Mouse (Mus musculus) heart, embryonic 16.5 days (tissue): ENCODE measurements around the gene Olfr392. TPM values are rescaled to one million over a fixed set of nuclear protein-coding genes. Genes with fewer than 3 reads are reported as not detected.

Source experiments
- ATAC-seq: fragments of 200-750 bp; cut with Nextera tagmentation; replicated peaks from 2 replicates; pipeline ENCODE4 v1.8.0; 2017; ENCODE audit warnings: moderate number of reproducible peaks; ENCODE audit not compliant: insufficient read depth, low FRiP score; ENCODE audit errors: extremely low read depth
- H3K27ac ChIP-seq: fragments of 300-500 bp; sonication (generic); 2 replicates; pipeline ENCODE4 v1.5.1; 2014; ENCODE audit warnings: mild to moderate bottlenecking, low read length, control low read depth, moderate library complexity
- H3K27me3 ChIP-seq: fragments of 300-500 bp; sonication (generic); 2 replicates; pipeline ENCODE4 v1.6.1; 2014; ENCODE audit warnings: low read length, mixed read lengths; ENCODE audit not compliant: control insufficient read depth, insufficient read depth
- H3K36me3 ChIP-seq: fragments of 300-500 bp; sonication (generic); 2 replicates; pipeline ENCODE4 v1.6.1; 2014; ENCODE audit not compliant: control insufficient read depth, insufficient read depth
- H3K4me1 ChIP-seq: fragments of 300-500 bp; sonication (generic); 2 replicates; pipeline ENCODE4 v1.6.1; 2014; ENCODE audit warnings: low read length, mixed read lengths; ENCODE audit not compliant: control insufficient read depth, insufficient read depth
- H3K4me2 ChIP-seq: fragments of 300-500 bp; sonication (generic); 2 replicates; pipeline ENCODE4 v1.6.1; 2014; ENCODE audit warnings: low read depth, mild to moderate bottlenecking, control low read depth, low read length
- H3K4me3 ChIP-seq: fragments of 300-500 bp; sonication (generic); 2 replicates; pipeline ENCODE4 v1.5.1; 2014; ENCODE audit warnings: mild to moderate bottlenecking, control low read depth, low read length
- H3K9ac ChIP-seq: fragments of 300-500 bp; sonication (generic); 2 replicates; pipeline ENCODE4 v1.6.1; 2014; ENCODE audit warnings: low read length, control low read depth
- H3K9me3 ChIP-seq: fragments of 300-500 bp; sonication (generic); replicated peaks from 2 replicates; pipeline ENCODE4 v1.6.1; 2016; ENCODE audit warnings: low read length; ENCODE audit not compliant: control insufficient read depth
- WGBS: fragments of 180-500 bp; shearing (Covaris S2); extraction: QIAGEN DNeasy Blood & Tissue Kit; methylation state at CpG from one replicate; pipeline ENCODE4 v1.1.7; 2014; 5-methylcytosine and 5-hydroxymethylcytosine counted together
- polyA plus RNA-seq: library from polyadenylated mRNA; unstranded; fragments of >200 nt; fragmentation: Nextera tagmentation; extraction: Ambion mirVana; gene quantifications from 2 replicates; pipeline ENCODE4 v1.2.1, GENCODE M21; 2015

Olfr392 gene
- polyA plus RNA-seq: not detected in 2 replicates

GRCm38 (mm10) chr11:73816949-73817348 lies at the start of gene Olfr392:
Gene Olfr392 (minus strand): TSS chr11:73817049.
- H3K9ac ChIP-seq: no peak within 1 kb of the TSS
- no peaks in the 10 kb centered on the region; the same call in 1 of the 2 replicates for H3K9me3 ChIP-seq
- H3K4me1 ChIP-seq: no peaks in the 10 kb centered on the region
- H3K4me3 ChIP-seq: no peak within 1 kb of the TSS
- H3K4me2 ChIP-seq: no peak within 1 kb of the TSS
- H3K27ac ChIP-seq: no peak within 1 kb of the TSS
- no peak for ATAC-seq
- WGBS: 86% methylated on average over 1 of the region's 1 CpGs
- H3K27me3 ChIP-seq: no peaks in the 10 kb centered on the region
- H3K36me3 ChIP-seq: no peaks in the 10 kb centered on the region

GRCm38 (mm10) chr11:73851354-73851753 lies 34.5 kb upstream of the Olfr392 start, which contains the start of gene Olfr393:
Gene Olfr393 (minus strand): TSS chr11:73851454.
- Histone ChIP-seq H3K27ac (no peak within 1 kb of the TSS), H3K4me1 (no peaks in the 10 kb centered on the region), H3K27me3 (no peaks in the 10 kb centered on the region), H3K4me3 (no peak within 1 kb of the TSS), H3K9me3 (no peaks in the 10 kb centered on the region), H3K36me3 (no peaks in the 10 kb centered on the region), H3K9ac (no peak within 1 kb of the TSS), H3K4me2 (no peak within 1 kb of the TSS)
- ATAC-seq: no peak

- H3K9me3 ChIP-seq: 0 out of 2 replicates have a peak, but pooled peaks cover 2% of the 10 kb centered on the region
- no peaks in the 10 kb centered on the region for H3K36me3 ChIP-seq
- H3K4me1 ChIP-seq: no peaks in the 10 kb centered on the region
- no peak within 1 kb of the TSS for H3K27ac ChIP-seq
- WGBS: 26% methylated on average over 1 of the region's 1 CpGs
- H3K4me2 ChIP-seq: no peak within 1 kb of the TSS
- H3K4me3 ChIP-seq: no peak within 1 kb of the TSS
- ATAC-seq: no peak
- no peak within 1 kb of the TSS for H3K9ac ChIP-seq
- H3K27me3 ChIP-seq: no peaks in the 10 kb centered on the region
Measured at GRCm38 (mm10) chr11:73802952-73803351, 13.9 kb downstream of the Olfr392 start, which contains the start of gene Olfr391-ps. Gene Olfr391-ps (minus strand): TSS chr11:73803052.

GRCm38 (mm10) chr11:73782664-73783063 lies 34.2 kb downstream of the Olfr392 start, which contains the start of gene Olfr390:
Gene Olfr390 (plus strand): TSS chr11:73782964.
- Histone ChIP-seq H3K36me3 (no peaks in the 10 kb centered on the region), H3K4me3 (no peak within 1 kb of the TSS), H3K27ac (no peak within 1 kb of the TSS), H3K9ac (no peak within 1 kb of the TSS), H3K9me3 (peaks cover 4% of the 10 kb centered on the region; the same call in 1 of the 2 replicates), H3K4me2 (no peak within 1 kb of the TSS), H3K27me3 (no peaks in the 10 kb centered on the region), H3K4me1 (no peaks in the 10 kb centered on the region)
- 66% methylated on average over 1 of the region's 1 CpGs for WGBS
- no peak for ATAC-seq

GRCm38 (mm10) chr11:73780613-73781012 lies 36.2 kb downstream of the Olfr392 start, which contains the start of gene Olfr389:
Gene Olfr389 (minus strand): TSS chr11:73780713.
- no peak within 1 kb of the TSS for H3K27ac ChIP-seq
- H3K9me3 ChIP-seq: no peaks in the 10 kb centered on the region
- H3K36me3 ChIP-seq: no peaks in the 10 kb centered on the region
- H3K4me1 ChIP-seq: no peaks in the 10 kb centered on the region
- no peak for ATAC-seq
- H3K4me3 ChIP-seq: no peak within 1 kb of the TSS
- 75% methylated on average over 1 of the region's 1 CpGs for WGBS
- no peak within 1 kb of the TSS for H3K9ac ChIP-seq
- H3K27me3 ChIP-seq: no peaks in the 10 kb centered on the region
- no peak within 1 kb of the TSS for H3K4me2 ChIP-seq

Other genes with a start within 250 kb of the Olfr392 start
- not detected in 2 replicates for gene Olfr385, start 224.0 kb downstream of the Olfr392 start, polyA plus RNA-seq
- not detected in 2 replicates for gene Olfr384, start 218.5 kb downstream of the Olfr392 start, polyA plus RNA-seq
- not detected in 2 replicates for gene Zfp735, start 128.3 kb downstream of the Olfr392 start, polyA plus RNA-seq
- gene Olfr389, start 36.3 kb downstream of the Olfr392 start, polyA plus RNA-seq: not detected in 2 replicates
- not detected in 2 replicates for gene Olfr390, start 34.1 kb downstream of the Olfr392 start, polyA plus RNA-seq
- not detected in 2 replicates for gene Olfr391-ps, start 14.0 kb downstream of the Olfr392 start, polyA plus RNA-seq
- not detected in 2 replicates for gene Olfr393, start 34.4 kb upstream of the Olfr392 start, polyA plus RNA-seq
- gene Olfr394, start 73.7 kb upstream of the Olfr392 start, polyA plus RNA-seq: not detected in 2 replicates
- gene Olfr395, start 92.2 kb upstream of the Olfr392 start, polyA plus RNA-seq: not detected in 2 replicates
- not detected in 2 replicates for gene Olfr23, start 119.6 kb upstream of the Olfr392 start, polyA plus RNA-seq
- not detected in 2 replicates for gene Olfr397, start 143.8 kb upstream of the Olfr392 start, polyA plus RNA-seq
- not detected in 2 replicates for gene Olfr398, start 173.4 kb upstream of the Olfr392 start, polyA plus RNA-seq
- gene Olfr139, start 239.5 kb upstream of the Olfr392 start, polyA plus RNA-seq: not detected in 2 replicates
- not detected in 2 replicates for gene Olfr399, start 239.6 kb upstream of the Olfr392 start, polyA plus RNA-seq